Mouse (Mus musculus) lung, postnatal 36 days (tissue): ENCODE results near the gene Gm49661.
A peak's percentile ranks its signal among the peaks of the same experiment; 100 is the strongest.

ENCODE experiments used
- DNase-seq: peaks from one replicate; pipeline ENCODE4 v3.0.0; 2022; ENCODE audit warnings: mixed read lengths

Gm49661 gene

GRCm38 (mm10) chr8:84965731-84966291, 3.4 kb downstream of the Gm49661 start:
- peak; percentile 98 for DNase-seq

GRCm38 (mm10) chr8:84963952-84964351, 5.3 kb downstream of the Gm49661 start:
- no peak for DNase-seq

- DNase-seq, result no peak
These were observed 9.4 kb downstream of the Gm49661 start for GRCm38 (mm10) chr8:84959811-84960210.

GRCm38 (mm10) chr8:84956768-84957167, 12.5 kb downstream of the Gm49661 start:
- DNase-seq, result peak; percentile 86

GRCm38 (mm10) chr8:84952612-84953255, 16.5 kb downstream of the Gm49661 start:
- peak; percentile 89 for DNase-seq

GRCm38 (mm10) chr8:84949753-84950152, 19.5 kb downstream of the Gm49661 start:
- DNase-seq, result no peak

- DNase-seq, result peak; percentile 59
These were observed 22.0 kb downstream of the Gm49661 start for GRCm38 (mm10) chr8:84947241-84947545.

GRCm38 (mm10) chr8:84946528-84947240, 22.5 kb downstream of the Gm49661 start, which contains the start of gene Rtbdn:
Gene Rtbdn (plus strand): TSS chr8:84946991.
- no peak for DNase-seq

- no peak for DNase-seq
These were observed 23.4 kb downstream of the Gm49661 start for GRCm38 (mm10) chr8:84945633-84946527.

- no peak for DNase-seq
These were observed 24.0 kb downstream of the Gm49661 start for GRCm38 (mm10) chr8:84945235-84945632.

- peak; percentile 38 for DNase-seq
These were observed 24.6 kb downstream of the Gm49661 start for GRCm38 (mm10) chr8:84944478-84945160.

- no peak for DNase-seq
These were observed 25.5 kb downstream of the Gm49661 start for GRCm38 (mm10) chr8:84943699-84944098.

- DNase-seq, result no peak
These were observed 31.4 kb downstream of the Gm49661 start for GRCm38 (mm10) chr8:84937620-84938485.

GRCm38 (mm10) chr8:84936962-84937546, 32.2 kb downstream of the Gm49661 start, which contains the start of gene Mast1:
Gene Mast1 (minus strand): TSS chr8:84937359.
- peak; percentile 58 for DNase-seq

GRCm38 (mm10) chr8:84936041-84936961, 32.9 kb downstream of the Gm49661 start:
- no peak for DNase-seq

GRCm38 (mm10) chr8:84935489-84935888, 33.7 kb downstream of the Gm49661 start:
- no peak for DNase-seq

GRCm38 (mm10) chr8:84934860-84935259, 34.4 kb downstream of the Gm49661 start:
- DNase-seq, result no peak

- no peak for DNase-seq
These were observed 35.3 kb downstream of the Gm49661 start for GRCm38 (mm10) chr8:84933767-84934559.

GRCm38 (mm10) chr8:84930582-84930981, 38.7 kb downstream of the Gm49661 start:
- no peak for DNase-seq
